Mouse (Mus musculus) myocyte (in vitro differentiated cells): ENCODE results near the gene Mrpl53.

Experiments used
- POLR2A ChIP-seq: IDR thresholded peaks from one replicate; pipeline ENCODE4 v1.6.1; 2011; ENCODE audit warnings: low read depth, mild to moderate bottlenecking, control low read depth, moderate library complexity; ENCODE audit not compliant: insufficient read length
- USF1 ChIP-seq: IDR thresholded peaks from one replicate; pipeline ENCODE4 v1.6.1; 2011; ENCODE audit warnings: low read depth, mild to moderate bottlenecking, control low read depth, moderate library complexity

GRCm38 (mm10) chr6:83071220-83071619 is 37.6 kb upstream of the Mrpl53 start:
- TF ChIP-seq POLR2A (no peak), USF1 (no peak)
